Mouse (Mus musculus): ENCODE measurements around the gene Rnf31. TPM values are rescaled to one million over a fixed set of nuclear protein-coding genes. Genes with fewer than 3 reads are reported as not detected.

Gene Rnf31
- total RNA-seq, 2 experiments from 2014 or later = 10.5 to 34.4 TPM

GRCm38 (mm10) chr14:55603633-55604576, 12.4 kb downstream of the Rnf31 start:
- peak; percentile 91 for ATAC-seq (replicated peaks; ENCODE audit: poor library complexity)

- ATAC-seq (replicated peaks; ENCODE audit: poor library complexity) = no peak
These were observed 13.3 kb downstream of the Rnf31 start for GRCm38 (mm10) chr14:55604823-55605222.

GRCm38 (mm10) chr14:55605743-55606459, 14.4 kb downstream of the Rnf31 start:
- ATAC-seq (replicated peaks; ENCODE audit: poor library complexity) = no peak

- no peak for ATAC-seq (replicated peaks; ENCODE audit: poor library complexity)
These were observed 16.8 kb downstream of the Rnf31 start for GRCm38 (mm10) chr14:55608339-55608738.

GRCm38 (mm10) chr14:55613346-55613745, 21.8 kb downstream of the Rnf31 start:
- ATAC-seq (replicated peaks; ENCODE audit: poor library complexity) = no peak

GRCm38 (mm10) chr14:55614565-55615178, 23.2 kb downstream of the Rnf31 start:
- ATAC-seq (replicated peaks; ENCODE audit: poor library complexity) = peak; percentile 61

- ATAC-seq (replicated peaks; ENCODE audit: poor library complexity) = no peak
These were observed 24.4 kb downstream of the Rnf31 start for GRCm38 (mm10) chr14:55615876-55616275.

GRCm38 (mm10) chr14:55616844-55617243, 25.3 kb downstream of the Rnf31 start:
- no peak for ATAC-seq (replicated peaks; ENCODE audit: poor library complexity)

- peak; percentile 68 for ATAC-seq (replicated peaks; ENCODE audit: poor library complexity)
These were observed 26.3 kb downstream of the Rnf31 start, which contains the start of gene Rec8 for GRCm38 (mm10) chr14:55617822-55618221. Gene Rec8 (plus strand): TSS chr14:55618037.

- peak; percentile 51 for ATAC-seq (replicated peaks; ENCODE audit: poor library complexity)
These were observed 27.1 kb downstream of the Rnf31 start for GRCm38 (mm10) chr14:55618486-55619195.

GRCm38 (mm10) chr14:55628077-55628827, 36.7 kb downstream of the Rnf31 start:
- ATAC-seq (replicated peaks; ENCODE audit: poor library complexity) = no peak

- peak; percentile 83 for ATAC-seq (replicated peaks; ENCODE audit: poor library complexity)
These were observed 37.8 kb downstream of the Rnf31 start for GRCm38 (mm10) chr14:55629312-55629711.

- peak; percentile 33 for ATAC-seq (replicated peaks; ENCODE audit: poor library complexity)
These were observed 43.5 kb downstream of the Rnf31 start for GRCm38 (mm10) chr14:55634874-55635522.

GRCm38 (mm10) chr14:55635523-55636007, 44.1 kb downstream of the Rnf31 start, which contains the start of gene Ipo4:
Gene Ipo4 (minus strand): TSS chr14:55635957.
- ATAC-seq (replicated peaks; ENCODE audit: poor library complexity) = peak; percentile 98

- ATAC-seq (replicated peaks; ENCODE audit: poor library complexity) = no peak
These were observed 46.3 kb downstream of the Rnf31 start, which contains the start of gene Gm49378 for GRCm38 (mm10) chr14:55637795-55638194. Gene Gm49378 (minus strand): TSS chr14:55637895.

GRCm38 (mm10) chr14:55640816-55641215, 49.3 kb downstream of the Rnf31 start:
- ATAC-seq (replicated peaks; ENCODE audit: poor library complexity) = no peak

- no peak for ATAC-seq (replicated peaks; ENCODE audit: poor library complexity)
These were observed 49.8 kb downstream of the Rnf31 start for GRCm38 (mm10) chr14:55641291-55641690.

- peak; percentile 16 for ATAC-seq (replicated peaks; ENCODE audit: poor library complexity)
These were observed 51.2 kb downstream of the Rnf31 start for GRCm38 (mm10) chr14:55642679-55643059.
